Mouse (Mus musculus) C2C12 (cell line): Measurements from ENCODE around the gene Slc25a27. TPM values are rescaled to one million over a fixed set of nuclear protein-coding genes. Genes with fewer than 3 reads are reported as not detected.

ENCODE experiments used
- H3K27me3 ChIP-seq: one replicate; pipeline ENCODE4 v1.6.1; 2011; ENCODE audit not compliant: control insufficient read depth, insufficient read depth, insufficient read length
- H3K36me3 ChIP-seq: one replicate; pipeline ENCODE4 v1.6.1; 2011; ENCODE audit not compliant: control insufficient read depth, insufficient read depth
- H3K4me3 ChIP-seq: one replicate; pipeline ENCODE4 v1.5.1; 2011; ENCODE audit warnings: mild to moderate bottlenecking, control low read depth; ENCODE audit not compliant: poor library complexity, insufficient read depth, severe bottlenecking
- H3K79me2 ChIP-seq: one replicate; pipeline ENCODE4 v1.6.1; 2011; ENCODE audit not compliant: control insufficient read depth, insufficient read depth
- H3K79me3 ChIP-seq: one replicate; pipeline ENCODE4 v1.6.1; 2011; ENCODE audit warnings: low read depth, control low read depth
- H3ac ChIP-seq: one replicate; pipeline ENCODE3; 2011; ENCODE audit warnings: low read depth; ENCODE audit not compliant: control insufficient read depth, insufficient read length
- CEBPB ChIP-seq: IDR thresholded peaks from one replicate; pipeline ENCODE4 v1.6.1; 2011; ENCODE audit warnings: low read depth, mild to moderate bottlenecking, control low read depth, moderate library complexity
- CTCF ChIP-seq: IDR thresholded peaks from one replicate; pipeline ENCODE4 v1.5.1; 2011; ENCODE audit not compliant: control insufficient read depth, insufficient read depth, insufficient read length
- FOSL1 ChIP-seq: IDR thresholded peaks from one replicate; pipeline ENCODE4 v1.8.0; 2011; ENCODE audit warnings: mild to moderate bottlenecking, low read length; ENCODE audit not compliant: poor library complexity, insufficient read depth, severe bottlenecking
- MAX ChIP-seq: IDR thresholded peaks from one replicate; pipeline ENCODE4 v1.6.1; 2011; ENCODE audit warnings: mild to moderate bottlenecking, control low read depth
- MYOD1 ChIP-seq: IDR thresholded peaks from one replicate; pipeline ENCODE4 v1.6.1; 2011; ENCODE audit warnings: low read depth; ENCODE audit not compliant: control insufficient read depth, insufficient read length
- MYOG ChIP-seq: IDR thresholded peaks from one replicate; pipeline ENCODE4 v1.6.1; 2011; ENCODE audit not compliant: control insufficient read depth, insufficient read length; ENCODE audit errors: extremely low read depth
- USF1 ChIP-seq: IDR thresholded peaks from one replicate; pipeline ENCODE4 v1.6.1; 2011; ENCODE audit warnings: low read depth, mild to moderate bottlenecking, control low read depth, moderate library complexity
- long read RNA-seq, 2 experiments: library from polyadenylated mRNA; unstranded; transcript quantifications; one replicate each; pipeline ENCODE4 v2.0.0; 2019 to 2020
- polyA plus RNA-seq: library from polyadenylated mRNA; unstranded; fragments of >200 nt; fragmentation: generic; extraction: Trizol; gene quantifications from one replicate; pipeline ENCODE4 v1.2.1, GENCODE M21; 2012; ENCODE audit warnings: missing spikeins

The Slc25a27 gene
- polyA plus RNA-seq = 0.63 TPM
- long read RNA-seq, experiment 1, partial matches to known transcripts = 0 of 1 reads
- long read RNA-seq, experiment 1, other reads (novel, unspliced or antisense) = 1 of 1 reads
- long read RNA-seq, experiment 2, partial matches to known transcripts = 0 of 7 reads
- long read RNA-seq, experiment 2, other reads (novel, unspliced or antisense) = 7 of 7 reads

GRCm38 (mm10) chr17:43666576-43667289 is at the start of gene Slc25a27:
Gene Slc25a27 (minus strand): TSS chr17:43667214.
- peaks cover 6% of the 10 kb centered on the region for H3K36me3 ChIP-seq
- peak within 1 kb of the TSS; percentile 72 for H3ac ChIP-seq
- peak within 1 kb of the TSS; percentile 71 for H3K4me3 ChIP-seq
- no peaks in the 10 kb centered on the region for H3K79me3 ChIP-seq
- peaks cover 7% of the 10 kb centered on the region for H3K79me2 ChIP-seq
- no peaks in the 10 kb centered on the region for H3K27me3 ChIP-seq
- TF ChIP-seq CTCF (no peak), USF1 (no peak), FOSL1 (no peak), MAX (no peak), CEBPB (no peak), MYOD1 (no peak), MYOG (no peak)

DNA sequence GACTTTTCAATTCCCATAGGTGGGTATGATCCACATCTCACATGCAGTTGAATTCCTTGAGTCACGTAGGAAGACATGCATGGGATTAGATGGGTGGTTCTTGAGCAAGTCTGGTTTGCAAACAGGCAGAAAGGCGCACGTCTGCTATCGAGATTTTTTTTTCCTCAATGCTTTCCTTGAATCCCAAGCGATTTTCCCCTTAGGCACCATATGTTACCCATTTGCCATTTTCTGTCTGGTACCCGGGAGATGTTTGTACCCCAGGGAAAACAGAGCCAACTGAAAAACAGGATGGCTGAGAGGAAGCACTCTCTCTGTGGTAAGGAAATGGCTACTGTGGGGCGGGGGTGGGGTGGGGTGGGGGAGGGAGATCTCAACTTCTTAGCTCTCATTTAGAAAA is 49.6 kb upstream of the Slc25a27 start:
- no peak for TF ChIP-seq MAX
- TF ChIP-seq USF1 = no peak
- no peak for TF ChIP-seq FOSL1
- no peak for TF ChIP-seq CTCF
- no peak for TF ChIP-seq MYOG
- no peak for TF ChIP-seq CEBPB
- no peak for TF ChIP-seq MYOD1
- H3K79me2 ChIP-seq = no peaks in the 10 kb centered on the region

GRCm38 (mm10) chr17:43714191-43714590 is 47.2 kb upstream of the Slc25a27 start:
- TF ChIP-seq USF1 = no peak
- H3K79me3 ChIP-seq = no peaks in the 10 kb centered on the region
- no peaks in the 10 kb centered on the region for H3K27me3 ChIP-seq
- H3K79me2 ChIP-seq = no peaks in the 10 kb centered on the region
- no peak overlapping the region for H3K4me3 ChIP-seq
- H3ac ChIP-seq = no peak overlapping the region
- no peaks in the 10 kb centered on the region for H3K36me3 ChIP-seq

More for the DNA sequence above, 49.6 kb upstream of the Slc25a27 start:
- Histone ChIP-seq H3ac (no peak overlapping the region), H3K36me3 (no peaks in the 10 kb centered on the region), H3K4me3 (no peak overlapping the region), H3K27me3 (no peaks in the 10 kb centered on the region), H3K79me3 (no peaks in the 10 kb centered on the region)

DNA sequence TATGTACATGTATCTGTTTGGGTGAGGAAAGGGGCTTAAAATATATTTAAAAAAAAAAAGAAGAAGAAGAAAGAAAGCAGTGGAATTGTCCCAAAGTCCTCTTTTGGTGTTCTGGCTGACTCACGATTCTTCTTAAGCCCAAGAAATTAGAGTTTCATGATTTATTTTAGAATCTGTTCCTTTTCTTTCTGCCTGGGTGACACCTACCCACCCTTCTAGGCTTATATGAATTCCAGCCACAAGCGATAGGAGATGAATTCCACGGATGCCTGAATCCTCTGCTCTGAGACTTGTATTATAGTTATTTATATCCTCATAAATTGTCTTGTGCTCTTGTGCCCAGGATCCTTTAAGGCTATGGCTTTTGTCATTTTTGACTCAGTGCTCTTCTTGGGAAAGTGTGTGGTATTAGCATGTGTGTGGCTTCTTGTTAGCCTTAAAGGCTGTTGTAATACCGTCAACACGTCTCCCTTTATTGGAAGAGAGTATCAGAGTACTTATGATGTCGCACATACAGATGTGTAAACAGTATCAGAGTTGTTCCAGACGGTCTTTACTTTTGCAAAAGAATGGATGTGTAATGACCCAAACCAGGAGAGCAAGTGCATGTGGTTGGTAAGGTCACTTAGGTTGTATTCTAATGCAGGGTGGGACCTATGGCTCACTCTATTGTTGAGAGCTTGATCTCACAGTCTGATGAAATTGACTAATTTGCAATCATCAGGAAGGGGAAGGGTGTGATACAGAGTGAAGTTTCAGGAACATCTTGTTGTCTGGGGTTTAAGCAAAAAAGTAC is 44.7 kb upstream of the Slc25a27 start:
- TF ChIP-seq MAX (no peak), CTCF (no peak), CEBPB (no peak), USF1 (no peak), MYOG (no peak), MYOD1 (no peak), FOSL1 (no peak)
- Histone ChIP-seq H3K36me3 (no peaks in the 10 kb centered on the region), H3K79me3 (no peaks in the 10 kb centered on the region), H3K27me3 (no peaks in the 10 kb centered on the region), H3K79me2 (no peaks in the 10 kb centered on the region), H3K4me3 (no peak overlapping the region), H3ac (no peak overlapping the region)

GRCm38 (mm10) chr17:43707254-43707653 is 40.2 kb upstream of the Slc25a27 start:
- TF ChIP-seq CEBPB (no peak), USF1 (no peak), FOSL1 (no peak), MAX (no peak), MYOG (no peak), MYOD1 (no peak), CTCF (no peak)
- no peak overlapping the region for H3ac ChIP-seq
- H3K79me3 ChIP-seq = no peaks in the 10 kb centered on the region
- H3K4me3 ChIP-seq = no peak overlapping the region
- H3K79me2 ChIP-seq = no peaks in the 10 kb centered on the region
- H3K27me3 ChIP-seq = no peaks in the 10 kb centered on the region
- H3K36me3 ChIP-seq = no peaks in the 10 kb centered on the region
